Mouse (Mus musculus) frontal cortex, adult (tissue): ENCODE data around the gene Phf23.
A peak's percentile ranks its signal among the peaks of the same experiment; 100 is the strongest.
"Not testable (repeated sequence)": the region's sequence is repeated elsewhere in the genome, so short reads cannot be mapped to it uniquely, and the experiment has no call there.

Experiments used
- ATAC-seq: cut with Nextera tagmentation; 2 replicates; pipeline ENCODE4 v1.9.2; 2017; ENCODE audit warnings: mild to moderate bottlenecking, moderate library complexity, mixed read lengths; ENCODE audit not compliant: low TSS enrichment

The Phf23 gene

DNA sequence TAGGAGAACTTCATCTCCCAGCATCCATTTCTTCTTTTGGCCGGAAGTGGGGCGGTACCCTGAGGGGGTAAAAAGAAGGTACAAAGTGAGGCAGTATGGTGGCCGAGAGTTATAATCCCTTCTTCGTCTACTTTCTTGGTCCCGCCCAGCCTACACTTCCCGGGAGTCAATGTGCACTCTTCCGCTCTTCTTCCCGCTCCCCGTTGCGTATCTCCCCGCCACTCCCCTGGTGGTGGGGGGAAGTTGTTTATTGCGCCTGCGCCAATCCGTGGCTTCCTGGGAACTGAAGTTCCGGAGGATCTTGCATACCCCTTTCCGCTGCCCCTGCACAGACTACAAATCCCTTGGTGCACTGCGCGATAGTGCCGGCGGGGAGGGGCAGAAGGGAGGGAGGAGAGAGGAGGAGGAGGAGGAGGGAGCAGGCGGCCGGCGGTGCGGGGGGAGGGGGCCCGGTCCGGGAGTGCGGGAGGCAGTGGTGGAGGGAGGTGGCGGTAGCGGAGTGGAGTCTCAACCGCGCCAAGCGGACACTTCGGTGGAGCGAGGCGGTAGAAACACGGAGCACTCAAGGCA, at the start of gene Phf23:
Gene Phf23, plus strand, starts transcription at position 387 of the 570 bp plus-strand sequence.
- ATAC-seq = peak; percentile 72

- no peak for ATAC-seq
These were observed 49.3 kb upstream of the Phf23 start for GRCm38 (mm10) chr11:69945997-69946891.

DNA sequence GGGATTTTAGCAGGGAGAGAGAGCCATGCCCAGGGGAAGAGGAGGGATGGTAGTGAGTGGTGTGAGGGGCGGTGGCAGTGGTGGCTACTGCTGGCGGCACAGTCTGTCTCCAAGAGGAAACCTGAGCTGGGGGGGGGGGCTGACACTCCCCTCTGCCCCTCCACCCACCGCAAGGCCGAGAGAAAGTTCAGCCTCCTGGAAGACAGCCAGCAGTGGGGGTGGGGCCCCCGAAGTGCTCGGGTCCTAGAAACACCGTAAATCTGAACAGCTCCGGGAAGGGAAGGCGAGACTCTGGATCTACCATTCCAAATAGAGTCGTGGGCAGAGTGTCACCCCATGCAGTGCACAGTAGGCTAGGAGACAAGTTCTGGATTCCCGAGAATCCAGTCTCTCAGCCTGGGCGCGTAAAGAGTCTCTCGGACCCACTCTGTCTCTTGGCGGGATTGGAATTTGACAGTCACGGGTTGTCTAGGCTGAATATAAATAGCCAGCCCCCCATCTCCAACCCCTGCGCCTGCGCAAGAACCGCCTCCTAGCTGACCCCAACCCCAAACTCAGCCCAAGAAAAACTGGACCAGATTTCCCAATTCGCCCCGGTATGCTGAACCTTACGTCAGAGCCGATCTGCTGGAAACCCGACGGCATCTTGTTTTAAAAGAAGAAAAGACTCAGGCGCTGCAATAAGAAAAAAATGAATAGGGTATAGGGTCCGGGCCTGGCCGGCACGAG, 48.1 kb upstream of the Phf23 start:
- ATAC-seq = no peak

DNA sequence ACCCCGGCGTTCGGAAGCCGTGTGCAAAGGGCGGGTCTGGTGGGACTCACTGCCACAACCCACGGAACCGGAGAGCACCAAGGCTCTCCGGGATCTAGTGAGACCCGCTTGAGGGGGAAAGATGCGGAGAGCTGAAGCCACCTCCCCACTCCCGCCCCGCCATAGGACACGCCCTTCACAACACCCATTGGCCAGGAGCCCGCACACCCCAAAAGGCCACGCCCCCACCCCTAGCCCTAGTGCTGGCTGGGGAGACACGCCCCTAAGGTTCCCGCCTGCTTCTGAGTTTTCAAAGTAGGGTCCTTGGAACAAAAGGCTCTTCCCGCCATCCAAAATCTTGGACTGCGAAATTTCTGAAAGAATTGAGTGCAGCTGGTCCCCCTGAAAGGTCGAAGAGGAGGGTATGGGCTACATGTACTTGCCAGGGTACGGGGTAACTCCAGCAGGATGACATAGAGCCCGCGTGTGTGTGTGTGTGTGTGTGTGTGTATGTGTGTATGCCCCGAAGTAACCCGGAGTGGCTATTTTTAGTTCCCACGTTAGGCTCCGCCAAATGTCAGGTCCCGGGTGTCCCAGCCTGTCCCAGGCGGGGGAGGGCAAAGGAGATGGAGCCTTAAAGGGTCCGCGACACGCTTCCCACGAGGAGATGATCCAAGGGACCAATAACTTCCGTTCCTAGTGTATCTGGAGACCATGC, 47.4 kb upstream of the Phf23 start, which contains the start of gene Slc2a4:
Gene Slc2a4, minus strand, starts transcription at position 123 of the 697 bp plus-strand sequence.
- ATAC-seq = no peak

GRCm38 (mm10) chr11:69948763-69949150, 46.8 kb upstream of the Phf23 start:
- peak; percentile 52; the same call in 1 of the 2 replicates for ATAC-seq

DNA sequence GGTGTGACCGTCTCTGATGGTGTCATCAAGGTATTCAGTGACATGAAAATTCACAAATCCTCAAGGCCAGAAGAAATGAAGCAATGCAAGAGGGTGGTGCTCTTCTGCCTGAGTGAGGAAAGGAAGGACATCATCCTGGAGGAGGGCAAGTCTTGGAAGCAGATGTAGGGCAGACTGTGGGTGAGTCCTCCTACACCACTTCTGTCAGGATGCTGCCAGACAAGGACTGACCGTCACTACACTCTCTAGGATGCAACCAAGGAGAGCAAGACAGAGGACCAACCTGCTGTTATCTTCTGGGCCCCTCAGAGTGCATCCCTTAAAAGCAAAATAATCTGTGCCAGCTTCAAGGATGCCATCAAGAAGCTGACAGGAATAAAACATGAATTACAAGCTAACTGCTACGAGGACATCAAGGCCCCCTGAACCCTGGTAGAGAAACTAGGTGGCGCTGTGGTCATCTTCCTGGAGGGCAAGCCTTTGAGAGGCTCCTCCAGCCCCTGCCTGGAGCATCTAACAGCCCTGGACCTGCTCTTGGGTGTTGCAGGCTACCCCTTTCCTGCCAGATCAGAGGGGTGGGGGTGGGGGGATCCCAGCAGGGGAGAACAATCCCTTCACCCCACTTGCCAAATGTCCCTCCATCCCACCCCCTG, 44.6 kb upstream of the Phf23 start:
- ATAC-seq = peak; percentile 55; the same call in 1 of the 2 replicates

GRCm38 (mm10) chr11:69952274-69952673, 43.3 kb upstream of the Phf23 start:
- ATAC-seq = no peak

DNA sequence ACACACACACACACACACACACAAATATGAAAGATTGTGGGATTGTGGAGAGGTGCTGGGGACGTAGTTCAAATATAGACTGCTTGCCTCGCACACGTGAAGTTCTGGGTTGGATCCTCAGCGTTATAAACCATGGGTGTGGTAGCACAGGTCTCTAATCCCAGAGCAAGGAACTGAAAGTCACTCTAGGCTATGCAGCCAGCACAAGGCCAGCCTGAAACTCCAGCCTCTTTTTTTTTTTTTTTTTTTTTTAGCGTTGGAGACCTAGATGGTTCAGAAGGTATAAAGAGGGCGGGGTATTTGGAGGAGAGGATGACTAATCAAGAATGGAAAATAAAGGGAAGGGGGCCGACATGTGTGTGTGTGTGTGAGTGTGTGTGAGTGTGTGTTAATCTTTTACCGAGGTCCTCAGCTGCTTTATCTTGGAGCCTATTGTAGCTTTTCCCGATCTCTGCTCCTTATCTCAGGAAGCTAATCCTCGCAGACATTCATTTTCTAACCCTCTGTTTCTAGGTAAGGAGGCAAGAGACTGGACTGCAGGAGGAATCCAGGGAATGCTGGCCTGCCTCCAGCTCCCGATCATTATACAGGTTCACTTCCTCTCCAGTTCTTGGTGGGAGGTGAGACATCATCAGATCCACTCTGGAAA, 42.2 kb upstream of the Phf23 start:
- no peak for ATAC-seq

DNA sequence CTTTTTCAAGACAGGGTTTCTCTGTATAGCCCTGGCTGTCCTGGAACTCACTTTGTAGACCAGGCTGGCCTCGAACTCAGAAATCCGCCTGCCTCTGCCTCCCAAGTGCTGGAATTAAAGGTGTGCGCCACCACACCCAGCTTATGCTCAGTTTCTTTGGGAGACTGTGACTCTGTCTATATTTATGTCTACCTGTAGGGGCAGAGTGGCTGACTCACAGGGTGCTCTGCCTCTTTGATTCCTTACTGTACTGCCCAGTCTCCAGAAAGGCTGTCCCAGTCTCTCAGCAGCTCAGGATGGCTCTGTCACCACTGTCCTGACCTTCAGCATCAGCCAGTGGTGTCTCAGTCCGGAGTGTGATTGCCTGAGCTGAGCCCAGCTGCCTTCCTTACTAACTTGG, 40.0 kb upstream of the Phf23 start:
- not testable (repeated sequence) for ATAC-seq

DNA sequence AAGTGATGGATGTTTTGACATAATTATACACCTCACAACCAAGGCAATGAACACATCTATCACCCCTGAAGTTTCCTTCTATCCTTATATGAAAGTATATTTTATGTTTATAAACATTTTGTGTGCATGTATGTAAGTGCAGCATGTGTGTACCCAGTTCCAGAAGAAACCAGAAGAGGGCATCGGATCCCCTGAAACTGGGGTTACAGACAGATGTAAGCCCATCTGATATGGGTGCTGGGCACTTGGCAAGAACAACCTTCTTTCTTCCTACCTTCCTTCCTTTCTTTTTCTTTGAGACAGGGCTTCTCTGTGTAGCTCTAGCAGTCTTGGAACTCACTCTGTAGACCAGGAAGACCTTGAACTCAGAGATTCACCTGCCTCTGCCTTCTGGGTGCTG, 39.4 kb upstream of the Phf23 start:
- ATAC-seq = no peak

- ATAC-seq = no peak
These were observed 35.0 kb upstream of the Phf23 start for GRCm38 (mm10) chr11:69960616-69961015.

DNA sequence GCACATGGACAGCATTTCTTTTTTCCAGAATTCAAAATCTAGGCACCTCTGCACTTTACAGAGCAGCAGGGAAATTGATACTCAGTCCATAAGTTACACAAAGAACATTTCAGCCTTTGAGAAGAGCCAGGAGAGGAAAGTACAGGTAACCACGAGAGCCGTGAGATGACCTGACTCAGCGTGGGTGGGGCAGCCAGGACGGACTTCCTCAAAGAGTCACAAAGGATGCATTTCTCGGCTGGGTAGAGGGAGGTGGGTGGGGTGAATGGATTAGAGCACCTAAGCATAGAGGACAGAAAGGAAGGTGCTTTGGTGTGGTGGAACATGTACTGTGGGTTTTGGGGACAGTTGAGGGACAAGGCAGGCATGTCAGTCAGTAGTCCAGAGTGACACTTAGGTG, 33.7 kb upstream of the Phf23 start:
- no peak for ATAC-seq

DNA sequence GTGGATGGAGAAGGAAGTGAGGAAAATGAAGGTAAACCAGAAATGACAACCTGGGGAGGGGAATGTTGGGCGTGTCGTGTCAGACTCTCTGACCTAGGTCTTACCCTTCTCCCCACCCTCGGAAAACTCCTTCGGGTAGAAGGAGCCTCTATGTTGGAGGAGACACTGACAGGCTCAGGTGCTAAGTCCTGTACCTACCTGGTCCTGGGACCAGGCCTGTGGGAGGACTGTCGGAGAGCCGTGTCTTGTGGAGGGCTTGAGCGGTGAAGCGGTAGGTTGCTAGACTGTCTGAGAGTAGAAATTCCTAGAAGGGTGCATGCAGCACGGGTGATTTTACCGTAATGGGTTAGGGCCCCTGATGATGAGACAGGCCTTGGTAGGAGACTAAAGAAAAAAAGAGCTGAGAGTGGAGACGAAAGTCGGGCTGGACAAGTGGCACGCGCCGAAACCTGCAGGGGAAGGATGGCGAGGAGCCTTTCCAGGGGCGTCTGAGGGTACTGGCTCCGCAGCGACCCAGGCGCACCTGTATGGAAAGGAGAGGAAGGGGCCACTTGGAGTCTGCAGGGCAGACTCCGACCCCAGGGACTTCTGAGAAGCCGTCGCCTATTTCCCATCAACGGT, 30.8 kb upstream of the Phf23 start, which contains the start of gene Cldn7:
Gene Cldn7, plus strand, starts transcription at position 130 of the 621 bp plus-strand sequence.
- ATAC-seq = no peak

DNA sequence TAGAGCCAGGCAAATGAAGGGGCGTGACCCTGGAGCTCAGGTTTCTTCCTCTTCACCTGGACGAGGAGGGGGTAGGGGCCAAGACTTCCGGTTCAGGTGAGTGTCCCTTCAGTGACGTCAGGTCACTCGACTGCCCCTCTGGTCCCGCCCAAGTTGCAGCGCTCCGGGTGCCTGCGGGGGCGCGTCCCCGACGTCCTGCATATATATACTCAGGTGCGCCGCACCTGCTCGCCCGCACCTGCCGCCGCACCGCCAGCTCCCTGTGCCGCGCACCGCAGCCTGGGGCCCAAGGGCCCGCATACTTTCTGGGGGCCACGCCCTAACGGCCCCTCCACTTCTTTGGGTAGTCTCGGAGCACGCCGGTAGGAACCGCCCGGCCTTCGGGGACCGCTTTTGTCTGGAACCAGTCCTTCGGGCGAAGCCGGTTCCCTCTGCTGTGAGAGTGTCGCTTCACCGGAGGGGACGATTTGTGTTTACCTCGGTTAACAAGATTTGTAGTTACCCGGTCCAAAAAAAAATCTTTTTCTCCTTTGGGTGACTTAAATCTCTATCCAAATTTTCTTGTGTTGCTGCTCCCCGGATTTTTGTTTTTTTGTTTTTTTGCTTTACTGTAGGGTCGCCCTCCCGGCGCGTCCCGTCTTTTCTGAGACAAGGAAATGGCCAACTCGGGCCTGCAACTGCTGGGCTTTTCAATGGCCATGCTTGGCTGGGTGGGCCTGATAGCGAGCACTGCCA, 30.1 kb upstream of the Phf23 start:
- ATAC-seq = no peak

DNA sequence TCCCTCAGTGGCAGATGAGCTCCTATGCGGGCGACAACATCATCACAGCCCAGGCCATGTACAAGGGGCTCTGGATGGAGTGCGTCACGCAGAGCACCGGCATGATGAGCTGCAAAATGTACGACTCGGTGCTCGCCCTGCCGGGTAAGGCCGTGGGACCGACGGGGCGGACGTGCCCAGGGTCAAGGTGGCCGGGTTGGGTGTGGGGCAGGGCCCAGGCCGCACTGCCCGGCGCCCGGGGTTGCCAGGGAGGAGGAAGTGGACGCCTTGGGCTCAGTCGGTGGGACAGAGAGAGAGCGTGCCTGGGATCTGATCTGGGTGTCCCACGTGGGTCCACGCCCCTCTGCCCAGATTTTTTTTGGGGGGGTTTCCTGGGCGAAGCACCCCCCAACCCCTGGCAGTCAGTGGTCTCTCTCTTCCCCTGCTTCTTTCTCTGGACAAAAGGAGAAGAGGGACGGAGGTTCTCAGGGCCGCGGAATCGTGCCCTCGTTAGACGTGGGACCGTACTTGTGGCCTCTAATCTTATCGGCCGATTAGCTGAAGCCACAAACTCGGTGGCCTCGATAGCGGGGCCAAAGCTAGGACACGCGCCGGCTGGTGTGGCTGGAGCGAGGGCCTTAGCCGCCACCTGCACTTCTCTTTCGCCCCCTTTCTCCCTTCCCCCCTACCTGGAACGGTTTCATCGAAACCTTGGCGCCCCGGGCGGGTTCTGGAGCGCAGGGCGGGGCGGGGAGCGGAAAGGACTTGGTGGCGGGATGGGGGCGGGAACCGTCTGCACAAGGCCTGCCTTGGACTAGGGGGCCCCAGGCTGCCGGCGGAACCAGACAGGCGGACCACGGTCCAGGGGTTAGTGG, 29.3 kb upstream of the Phf23 start:
- ATAC-seq = no peak

DNA sequence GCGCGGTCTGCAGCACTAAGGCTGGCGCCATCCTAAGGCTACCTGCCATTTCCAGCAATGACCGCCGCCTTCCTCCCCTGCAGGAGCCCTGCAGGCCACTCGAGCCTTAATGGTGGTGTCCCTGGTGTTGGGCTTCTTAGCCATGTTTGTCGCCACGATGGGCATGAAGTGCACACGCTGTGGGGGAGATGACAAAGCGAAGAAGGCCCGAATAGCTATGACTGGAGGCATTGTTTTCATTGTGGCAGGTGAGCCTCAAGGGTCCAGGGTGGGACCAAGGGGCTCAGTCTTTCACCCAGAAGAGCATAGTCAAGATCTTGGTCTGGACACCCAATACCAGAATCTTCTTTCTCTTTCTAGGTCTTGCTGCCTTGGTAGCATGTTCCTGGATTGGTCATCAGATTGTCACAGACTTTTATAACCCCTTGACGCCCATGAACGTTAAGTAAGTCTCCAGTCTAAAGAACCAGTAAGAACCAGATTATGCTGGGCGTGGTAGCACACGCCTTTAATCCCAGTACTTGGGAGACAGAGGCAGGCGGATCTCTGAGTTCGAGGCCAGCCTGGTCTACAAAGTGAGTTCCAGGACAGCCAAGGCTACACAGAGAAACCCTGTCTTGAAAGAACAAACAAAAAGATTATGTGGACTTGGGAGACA, 28.6 kb upstream of the Phf23 start:
- no peak for ATAC-seq

DNA sequence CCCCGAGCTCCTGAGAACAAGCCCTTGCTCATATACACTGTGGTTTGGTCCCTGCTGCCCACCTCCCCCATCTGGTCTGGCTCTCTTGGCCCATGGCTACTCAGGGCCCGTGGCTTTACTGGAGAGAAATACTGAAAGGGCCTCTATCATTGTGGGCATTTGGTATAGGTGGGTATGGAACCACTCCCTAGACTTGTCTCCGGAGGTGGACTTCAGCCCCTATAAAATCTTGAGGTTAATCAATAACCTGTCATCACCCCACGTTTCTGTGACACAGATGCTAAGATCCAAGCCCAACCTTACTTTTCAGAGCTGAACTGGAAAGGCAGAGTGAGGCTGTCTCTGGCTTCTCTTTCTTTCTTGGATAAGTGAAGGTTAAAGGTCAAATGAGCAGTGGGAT, 26.8 kb upstream of the Phf23 start:
- no peak for ATAC-seq

DNA sequence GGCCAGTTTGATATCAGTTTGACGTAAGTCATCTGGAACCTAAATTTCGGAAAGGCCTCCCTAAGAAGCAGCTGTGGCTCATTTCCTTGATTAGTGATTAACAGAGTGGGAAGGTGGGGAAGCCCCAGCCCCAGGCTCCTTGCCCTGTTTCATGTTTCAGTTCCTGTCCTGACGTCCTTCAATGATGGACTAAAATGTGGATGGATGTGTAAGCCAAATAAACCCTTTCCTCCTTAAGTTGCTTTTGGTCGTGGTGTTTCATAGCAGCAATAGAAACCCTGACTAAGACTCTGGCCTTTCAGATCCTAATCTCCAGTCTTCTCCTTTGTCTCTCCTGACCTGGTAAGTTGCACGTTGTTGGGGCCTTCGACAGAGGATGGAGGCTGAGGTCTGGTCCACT, 25.4 kb upstream of the Phf23 start:
- ATAC-seq = no peak
